Mouse (Mus musculus) ES-E14 (cell line): Measurements from ENCODE around the gene Pgm2.

Source experiments
- CHD2 ChIP-seq: IDR thresholded peaks from 2 replicates; pipeline ENCODE4 v1.6.1; 2014; ENCODE audit warnings: mild to moderate bottlenecking, low read depth, low read length, inconsistent platforms
- HCFC1 ChIP-seq: IDR thresholded peaks from 2 replicates; pipeline ENCODE4 v1.6.1; 2012; ENCODE audit warnings: low read length, inconsistent platforms, borderline replicate concordance; ENCODE audit not compliant: insufficient read depth
- MAFK ChIP-seq: IDR thresholded peaks from 2 replicates; pipeline ENCODE4 v1.6.1; 2014; ENCODE audit warnings: mild to moderate bottlenecking, low read depth, low read length, inconsistent platforms; ENCODE audit not compliant: insufficient read depth
- ZC3H11A ChIP-seq: IDR thresholded peaks from 2 replicates; pipeline ENCODE4 v1.6.1; 2012; ENCODE audit warnings: low read depth, mild to moderate bottlenecking, inconsistent platforms, low read length, borderline replicate concordance
- ZNF384 ChIP-seq: IDR thresholded peaks from 2 replicates; pipeline ENCODE4 v1.6.1; 2012; ENCODE audit warnings: low read depth, low read length, inconsistent platforms

- TF ChIP-seq HCFC1 = no peak
- no peak for TF ChIP-seq MAFK
- TF ChIP-seq CHD2 = no peak
- no peak for TF ChIP-seq ZC3H11A
- no peak for TF ChIP-seq ZNF384
These were observed 33.0 kb downstream of the Pgm2 start for GRCm38 (mm10) chr5:64125783-64126182.
